Mouse (Mus musculus) midbrain, embryonic 11.5 days (tissue): ENCODE data around the gene Olfr59. TPM values are rescaled to one million over a fixed set of nuclear protein-coding genes. Genes with fewer than 3 reads are reported as not detected.

ENCODE experiments used
- ATAC-seq: fragments of 200-750 bp; cut with Nextera tagmentation; 2 replicates; pipeline ENCODE4 v1.8.0; 2017; ENCODE audit warnings: moderate TSS enrichment, moderate library complexity; ENCODE audit not compliant: low FRiP score
- DNase-seq: peaks from one replicate; pipeline ENCODE4 v3.0.0; 2015; ENCODE audit warnings: low spot score; ENCODE audit errors: missing footprints
- H3K27ac ChIP-seq: fragments of 300-500 bp; sonication (generic); 2 replicates; pipeline ENCODE4 v1.5.1; 2014; ENCODE audit warnings: low read depth, low read length
- H3K27me3 ChIP-seq: fragments of 300-500 bp; sonication (generic); 2 replicates; pipeline ENCODE4 v1.6.1; 2014; ENCODE audit warnings: mild to moderate bottlenecking, low read length, moderate library complexity, mixed read lengths; ENCODE audit not compliant: control insufficient read depth, insufficient read depth
- H3K36me3 ChIP-seq: fragments of 300-500 bp; sonication (generic); 2 replicates; pipeline ENCODE4 v1.6.1; 2014; ENCODE audit warnings: mild to moderate bottlenecking, low read length, moderate library complexity, mixed read lengths; ENCODE audit not compliant: control insufficient read depth, insufficient read depth
- H3K4me1 ChIP-seq: fragments of 300-500 bp; sonication (generic); 2 replicates; pipeline ENCODE4 v1.6.1; 2014; ENCODE audit warnings: low read length; ENCODE audit not compliant: control insufficient read depth, insufficient read depth
- H3K4me2 ChIP-seq: fragments of 300-500 bp; sonication (generic); 2 replicates; pipeline ENCODE4 v1.6.1; 2014; ENCODE audit warnings: mild to moderate bottlenecking, moderate library complexity
- H3K4me3 ChIP-seq: fragments of 300-500 bp; sonication (generic); 2 replicates; pipeline ENCODE4 v1.5.1; 2014; ENCODE audit warnings: low read depth, low read length
- H3K9ac ChIP-seq: fragments of 300-500 bp; sonication (generic); 2 replicates; pipeline ENCODE4 v1.6.1; 2014; ENCODE audit warnings: low read length
- H3K9me3 ChIP-seq: fragments of 300-500 bp; sonication (generic); 2 replicates; pipeline ENCODE4 v1.6.1; 2016; ENCODE audit warnings: low read length; ENCODE audit not compliant: control insufficient read depth
- WGBS: fragments of 180-500 bp; shearing (Covaris S2); extraction: QIAGEN DNeasy Blood & Tissue Kit; methylation state at CpG from one replicate; pipeline ENCODE4 v1.1.7; 2014; 5-methylcytosine and 5-hydroxymethylcytosine counted together
- polyA plus RNA-seq: library from polyadenylated mRNA; unstranded; fragments of >200 nt; fragmentation: Nextera tagmentation; extraction: Ambion mirVana; gene quantifications from 2 replicates; pipeline ENCODE4 v1.2.1, GENCODE M21; 2014

Gene Olfr59
- not detected in 2 replicates for polyA plus RNA-seq

DNA sequence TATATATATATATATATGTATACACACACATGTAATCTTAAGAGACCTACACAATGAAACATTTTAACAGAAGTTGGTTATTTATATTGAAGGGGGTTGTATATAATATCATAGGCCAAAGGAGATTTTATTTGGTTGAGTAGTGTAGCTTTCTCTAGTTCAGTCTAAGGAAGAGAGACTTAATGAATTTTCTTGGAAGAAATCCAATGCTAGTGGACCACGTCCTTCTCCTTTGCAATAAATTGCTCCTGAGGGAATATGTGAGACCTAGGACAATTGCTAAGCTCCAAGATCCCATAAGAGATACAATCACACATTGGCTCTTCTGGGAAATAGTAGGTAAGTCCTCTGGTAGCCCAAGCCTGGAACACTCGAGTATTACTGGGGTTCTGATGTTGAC lies at the start of gene Olfr59:
Olfr59 (plus strand) TSS at position 301 of the 400 bp plus-strand sequence.
- H3K4me2 ChIP-seq: no peak within 1 kb of the TSS
- H3K27me3 ChIP-seq: no peaks in the 10 kb centered on the region
- ATAC-seq (no peak), DNase-seq (no peak)
- H3K36me3 ChIP-seq: no peaks in the 10 kb centered on the region
- no peak within 1 kb of the TSS for H3K27ac ChIP-seq
- no peak within 1 kb of the TSS for H3K9ac ChIP-seq
- peaks cover 8% of the 10 kb centered on the region; the same call in 1 of the 2 replicates for H3K9me3 ChIP-seq
- H3K4me1 ChIP-seq: no peaks in the 10 kb centered on the region
- no peak within 1 kb of the TSS for H3K4me3 ChIP-seq
- 57% methylated on average over 2 of the region's 2 CpGs for WGBS

DNA sequence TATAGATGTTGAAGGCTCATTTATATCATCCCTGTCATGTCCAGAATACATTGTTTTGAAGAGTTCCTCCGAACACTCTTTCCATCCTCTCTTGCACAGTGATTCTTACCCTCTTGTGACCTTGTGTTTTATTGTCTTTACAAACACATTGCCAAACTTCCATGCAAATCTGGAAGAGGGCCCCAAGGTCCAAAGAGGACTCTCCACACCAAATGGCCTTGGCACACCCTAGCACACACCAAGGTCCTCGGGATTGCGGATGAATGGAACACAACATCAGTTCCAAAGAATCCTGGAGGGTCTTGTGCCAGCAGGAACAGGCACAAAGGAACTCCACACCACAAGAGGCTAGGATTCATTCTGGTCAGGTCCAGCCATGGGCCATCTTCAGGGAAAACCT lies 42.3 kb upstream of the Olfr59 start:
- no peaks in the 10 kb centered on the region; the same call in 1 of the 2 replicates for H3K9me3 ChIP-seq
- no peak for ATAC-seq
- DNase-seq: no peak
- no peak overlapping the region for H3K4me3 ChIP-seq
- H3K27me3 ChIP-seq: no peaks in the 10 kb centered on the region
- 86% methylated on average over 3 of the region's 3 CpGs for WGBS
- no peak overlapping the region for H3K27ac ChIP-seq
- no peaks in the 10 kb centered on the region for H3K4me1 ChIP-seq
- no peak overlapping the region for H3K9ac ChIP-seq
- no peaks in the 10 kb centered on the region for H3K36me3 ChIP-seq
- no peak overlapping the region for H3K4me2 ChIP-seq

DNA sequence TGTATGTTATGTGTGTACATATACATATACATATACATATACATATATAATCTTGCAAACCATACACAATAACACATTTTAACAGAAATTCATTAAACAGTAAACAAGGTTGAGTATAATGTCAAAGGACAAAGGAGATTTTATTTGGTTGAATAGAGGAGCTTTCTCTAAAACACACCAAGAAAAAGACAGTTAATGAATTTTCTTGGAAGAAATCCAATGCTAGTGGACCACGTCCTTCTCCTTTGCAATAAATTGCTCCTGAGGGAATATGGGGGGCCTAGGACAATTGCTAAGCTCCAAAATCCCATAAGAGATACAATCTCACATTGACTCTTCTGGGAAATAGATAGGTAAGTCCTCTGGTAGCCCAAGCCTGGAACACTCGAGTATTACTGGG lies 24.0 kb upstream of the Olfr59 start, which contains the start of gene Olfr406:
Olfr406 (plus strand) TSS at position 301 of the 400 bp plus-strand sequence.
- Histone ChIP-seq H3K36me3 (no peaks in the 10 kb centered on the region), H3K27ac (no peak within 1 kb of the TSS), H3K4me3 (no peak within 1 kb of the TSS), H3K9me3 (no peaks in the 10 kb centered on the region; the same call in 1 of the 2 replicates), H3K4me1 (no peaks in the 10 kb centered on the region), H3K27me3 (no peaks in the 10 kb centered on the region), H3K4me2 (no peak within 1 kb of the TSS), H3K9ac (no peak within 1 kb of the TSS)
- DNase-seq (no peak), ATAC-seq (no peak)
- 57% methylated on average over 2 of the region's 2 CpGs for WGBS

DNA sequence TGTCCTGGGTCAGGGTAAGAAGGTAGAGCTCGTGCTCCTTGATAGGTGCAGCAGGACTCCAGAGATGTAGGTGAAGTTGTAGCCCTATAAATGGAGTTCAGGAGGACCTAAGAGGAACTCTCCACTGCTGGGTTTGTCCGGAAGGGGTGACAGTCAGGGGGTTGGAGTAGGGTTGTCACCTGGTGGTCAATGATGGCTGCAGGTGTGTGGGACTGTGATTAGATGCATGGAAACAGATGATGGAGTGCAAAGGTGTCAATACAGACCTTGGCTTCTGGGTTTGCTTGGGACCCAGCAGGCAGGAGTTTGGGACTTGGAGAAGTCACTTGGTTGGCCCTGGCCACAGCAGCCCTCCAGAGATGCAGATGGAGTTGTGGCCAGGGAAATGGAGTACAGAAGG lies 3.7 kb downstream of the Olfr59 start:
- H3K27me3 ChIP-seq: no peaks in the 10 kb centered on the region
- no peak overlapping the region for H3K4me3 ChIP-seq
- 79% methylated on average over 2 of the region's 2 CpGs for WGBS
- H3K27ac ChIP-seq: no peak overlapping the region
- H3K4me1 ChIP-seq: no peaks in the 10 kb centered on the region
- no peak overlapping the region for H3K4me2 ChIP-seq
- DNase-seq (no peak), ATAC-seq (no peak)
- no peaks in the 10 kb centered on the region; the same call in 1 of the 2 replicates for H3K9me3 ChIP-seq
- H3K36me3 ChIP-seq: no peaks in the 10 kb centered on the region
- no peak overlapping the region for H3K9ac ChIP-seq

DNA sequence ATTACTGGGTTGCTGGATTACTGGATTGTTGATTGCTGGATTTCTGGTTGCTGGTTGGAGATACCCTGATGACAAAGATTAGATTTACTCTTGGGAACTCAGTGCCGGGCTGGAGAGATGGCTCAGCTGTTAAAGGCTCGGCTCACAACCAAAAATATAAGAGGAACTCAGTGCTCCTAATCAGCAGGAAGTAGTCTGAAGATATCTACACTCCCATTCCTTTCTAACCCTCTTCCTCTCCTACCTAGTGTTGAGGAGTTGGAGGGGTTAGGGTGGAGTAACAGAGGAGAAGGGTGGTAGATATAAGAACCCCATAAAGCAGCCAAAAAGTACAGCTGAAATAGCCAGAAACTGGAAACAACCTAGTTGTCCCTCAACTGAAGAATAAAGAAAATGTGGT lies 42.5 kb downstream of the Olfr59 start:
- ATAC-seq (no peak), DNase-seq (no peak)
- H3K9ac ChIP-seq: no peak overlapping the region
- no peaks in the 10 kb centered on the region; the same call in 1 of the 2 replicates for H3K9me3 ChIP-seq
- no peaks in the 10 kb centered on the region for H3K27me3 ChIP-seq
- no peaks in the 10 kb centered on the region for H3K36me3 ChIP-seq
- 76% methylated on average over 2 of the region's 2 CpGs for WGBS
- H3K4me2 ChIP-seq: no peak overlapping the region
- H3K4me1 ChIP-seq: no peaks in the 10 kb centered on the region
- no peak overlapping the region for H3K4me3 ChIP-seq
- no peak overlapping the region for H3K27ac ChIP-seq

DNA sequence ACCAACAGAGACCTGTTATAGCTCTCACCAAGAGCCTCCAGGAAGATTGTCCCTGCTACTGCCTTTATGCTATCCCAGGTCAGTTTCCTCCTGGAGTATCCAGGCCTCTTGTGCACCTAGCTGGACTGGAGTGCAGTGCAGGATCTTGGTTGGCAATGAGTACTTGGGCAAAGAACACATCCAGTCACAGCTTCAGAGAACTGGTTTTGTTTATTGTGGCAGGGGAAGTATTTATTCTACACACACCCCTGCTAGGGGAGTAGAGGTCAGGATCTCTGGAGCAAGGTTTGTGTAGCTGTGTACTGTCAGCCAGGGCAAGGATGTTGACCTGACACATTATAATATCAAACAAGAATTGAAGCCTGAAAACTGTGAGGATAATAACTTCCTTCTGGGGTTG lies 45.2 kb downstream of the Olfr59 start:
- Histone ChIP-seq H3K27me3 (no peaks in the 10 kb centered on the region), H3K27ac (no peak overlapping the region)
- DNase-seq: no peak

DNA sequence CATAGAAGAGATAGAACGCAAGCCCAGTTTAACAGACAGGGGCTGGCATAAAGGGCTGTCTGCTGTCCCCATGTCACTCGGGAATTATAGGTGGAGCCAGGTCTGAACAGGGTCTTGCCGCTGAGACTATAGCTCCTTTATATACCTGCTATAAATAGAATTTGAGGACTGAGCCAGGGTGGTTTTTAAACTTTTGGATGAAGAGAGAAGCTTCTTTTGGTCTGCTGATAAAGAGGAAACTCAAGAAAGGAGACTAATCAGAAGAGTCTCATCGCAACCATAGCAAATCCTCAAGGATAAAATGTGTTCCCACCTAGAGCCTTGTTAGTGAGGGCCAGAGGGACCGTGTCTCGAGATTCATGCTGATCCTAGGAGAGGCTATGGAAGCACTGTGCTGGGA lies 54.4 kb downstream of the Olfr59 start, which contains the start of gene Olfr410:
Olfr410 (minus strand) TSS at position 101 of the 400 bp plus-strand sequence.
- H3K27ac ChIP-seq: no peak within 1 kb of the TSS
- ATAC-seq (no peak), DNase-seq (no peak)
- H3K4me3 ChIP-seq: no peak within 1 kb of the TSS
- H3K36me3 ChIP-seq: no peaks in the 10 kb centered on the region
- no peaks in the 10 kb centered on the region for H3K4me1 ChIP-seq
- H3K4me2 ChIP-seq: no peak within 1 kb of the TSS
- no peak within 1 kb of the TSS for H3K9ac ChIP-seq
- no peaks in the 10 kb centered on the region for H3K27me3 ChIP-seq
- no peaks in the 10 kb centered on the region; the same call in 1 of the 2 replicates for H3K9me3 ChIP-seq
- WGBS: 80% methylated on average over 6 of the region's 6 CpGs

More for the DNA sequence above, 45.2 kb downstream of the Olfr59 start:
- Histone ChIP-seq H3K4me3 (no peak overlapping the region), H3K9me3 (no peaks in the 10 kb centered on the region; the same call in 1 of the 2 replicates), H3K36me3 (no peaks in the 10 kb centered on the region), H3K4me2 (no peak overlapping the region), H3K9ac (no peak overlapping the region), H3K4me1 (no peaks in the 10 kb centered on the region)
- no peak for ATAC-seq

Other genes with a start within 250 kb of the Olfr59 start
- gene Olfr139, start 227.2 kb upstream of the Olfr59 start, polyA plus RNA-seq: not detected in 2 replicates
- not detected in 2 replicates for gene Olfr399, start 227.1 kb upstream of the Olfr59 start, polyA plus RNA-seq
- not detected in 2 replicates for gene Zfp616, start 213.8 kb upstream of the Olfr59 start, polyA plus RNA-seq
- gene Olfr401, start 170.0 kb upstream of the Olfr59 start, polyA plus RNA-seq: not detected in 2 replicates
- not detected in 2 replicates for gene Olfr402, start 130.2 kb upstream of the Olfr59 start, polyA plus RNA-seq
- not detected in 2 replicates for gene Olfr403, start 97.5 kb upstream of the Olfr59 start, polyA plus RNA-seq
- gene Olfr43, start 72.4 kb upstream of the Olfr59 start, polyA plus RNA-seq: not detected in 2 replicates
- not detected in 2 replicates for gene Olfr406, start 23.9 kb upstream of the Olfr59 start, polyA plus RNA-seq
- not detected in 2 replicates for gene Olfr410, start 54.3 kb downstream of the Olfr59 start, polyA plus RNA-seq
- not detected in 2 replicates for gene Olfr411, start 68.9 kb downstream of the Olfr59 start, polyA plus RNA-seq
- not detected in 2 replicates for gene Olfr412, start 78.3 kb downstream of the Olfr59 start, polyA plus RNA-seq